Mouse (Mus musculus) limb, embryonic 10.5 days (tissue): ENCODE data around the gene Ppp6r3. TPM values are rescaled to one million over a fixed set of nuclear protein-coding genes. Genes with fewer than 3 reads are reported as not detected.

Experiments used
- DNase-seq: peaks from one replicate; pipeline ENCODE4 v3.0.0-alpha.2; 2017; ENCODE audit warnings: low spot score
- H3K27ac ChIP-seq: fragments of 300-500 bp; sonication (generic); 2 replicates; pipeline ENCODE4 v1.5.1; 2016; ENCODE audit warnings: mild to moderate bottlenecking
- H3K27me3 ChIP-seq: fragments of 300-500 bp; sonication (generic); 2 replicates; pipeline ENCODE4 v1.6.1; 2016; ENCODE audit warnings: low read depth, mild to moderate bottlenecking; ENCODE audit not compliant: poor library complexity, severe bottlenecking
- H3K36me3 ChIP-seq: fragments of 300-500 bp; sonication (generic); 2 replicates; pipeline ENCODE4 v1.6.1; 2016; ENCODE audit warnings: mild to moderate bottlenecking, moderate library complexity
- H3K4me1 ChIP-seq: fragments of 300-500 bp; sonication (generic); 2 replicates; pipeline ENCODE4 v1.6.1; 2016
- H3K4me3 ChIP-seq: fragments of 300-500 bp; sonication (generic); 2 replicates; pipeline ENCODE4 v1.5.1; 2016; ENCODE audit warnings: mild to moderate bottlenecking, moderate library complexity
- H3K9me3 ChIP-seq: fragments of 300-500 bp; sonication (generic); replicated peaks from 2 replicates; pipeline ENCODE4 v1.6.1; 2016; ENCODE audit warnings: mild to moderate bottlenecking
- WGBS: fragments of 180-500 bp; shearing (Covaris S2); methylation state at CpG from one replicate; pipeline ENCODE4 v1.1.7; 2016; 5-methylcytosine and 5-hydroxymethylcytosine counted together
- polyA plus RNA-seq: library from polyadenylated mRNA; unstranded; fragments of >200 nt; fragmentation: Nextera tagmentation; extraction: Ambion mirVana; gene quantifications from 2 replicates; pipeline ENCODE4 v1.2.1, GENCODE M21; 2016

The Ppp6r3 gene
- polyA plus RNA-seq, 1 experiment from 2014 or later = 82.4 TPM

- WGBS = 96% methylated on average over 2 of the region's 2 CpGs
- Histone ChIP-seq H3K9me3 (peaks cover 3% of the 10 kb centered on the region; the same call in 1 of the 2 replicates), H3K27ac (no peak overlapping the region), H3K27me3 (no peaks in the 10 kb centered on the region), H3K36me3 (peaks cover 64% of the 10 kb centered on the region), H3K4me1 (no peaks in the 10 kb centered on the region), H3K4me3 (no peak overlapping the region)
- no peak for DNase-seq
Measured at GRCm38 (mm10) chr19:3562298-3562697, 13.3 kb downstream of the Ppp6r3 start.

DNA sequence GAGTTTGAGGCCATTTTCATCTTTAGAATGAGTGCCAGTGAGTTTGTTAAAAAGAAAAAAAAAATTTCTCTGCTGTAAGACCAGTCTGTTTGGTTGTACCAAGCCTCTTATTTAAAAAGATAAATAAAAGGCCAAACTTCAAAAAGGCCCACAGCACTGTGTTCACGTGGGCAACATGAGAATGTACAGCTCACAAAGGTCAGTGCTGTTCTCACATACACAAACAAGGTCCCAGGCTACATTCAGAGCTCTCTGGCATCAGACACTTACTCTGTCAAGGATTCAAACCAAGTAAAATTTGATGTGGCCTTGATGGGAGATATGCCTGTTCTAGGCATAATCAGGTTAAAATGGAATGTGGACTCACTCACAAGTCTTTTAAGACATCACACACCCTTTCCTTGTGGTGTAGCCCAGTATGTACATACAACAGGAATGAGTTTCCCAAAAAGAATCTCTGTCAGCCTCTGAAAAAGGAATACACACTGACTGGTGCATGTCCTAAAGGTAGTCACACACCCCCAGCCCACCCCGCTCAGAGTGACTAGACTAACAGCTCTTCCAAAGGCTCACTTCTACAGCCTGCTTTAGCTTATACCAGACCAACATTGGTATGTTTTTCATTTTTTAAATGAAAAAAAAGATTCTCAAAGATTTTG lies 19.3 kb downstream of the Ppp6r3 start:
- Histone ChIP-seq H3K36me3 (peaks cover 24% of the 10 kb centered on the region), H3K4me3 (no peak overlapping the region), H3K27ac (no peak overlapping the region), H3K4me1 (no peaks in the 10 kb centered on the region), H3K27me3 (no peaks in the 10 kb centered on the region), H3K9me3 (peaks cover 3% of the 10 kb centered on the region; the same call in 1 of the 2 replicates)
- no peak for DNase-seq
- 94% methylated on average over 2 of the region's 2 CpGs for WGBS

DNA sequence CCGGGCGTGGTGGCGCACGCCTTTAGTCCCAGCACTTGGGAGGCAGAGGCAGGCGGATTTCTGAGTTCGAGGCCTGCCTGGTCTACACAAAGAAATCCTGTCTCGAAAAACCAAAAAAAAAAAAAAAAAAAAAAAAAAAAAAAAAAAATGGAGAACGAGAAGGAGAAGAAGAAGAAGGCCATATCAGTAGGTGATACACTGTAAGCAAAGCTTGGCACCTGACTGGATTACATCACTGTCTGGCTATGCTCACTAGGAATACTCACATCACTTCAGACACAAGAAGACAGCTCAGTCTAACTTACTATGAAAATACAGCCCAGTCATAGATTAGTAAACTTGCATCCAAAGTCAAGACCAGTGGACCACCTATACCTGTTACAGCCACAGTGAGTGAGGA lies 20.8 kb downstream of the Ppp6r3 start:
- WGBS = 90% methylated on average over 8 of the region's 8 CpGs
- no peak for DNase-seq
- no peaks in the 10 kb centered on the region for H3K27me3 ChIP-seq
- H3K27ac ChIP-seq = no peak overlapping the region
- H3K4me3 ChIP-seq = no peak overlapping the region
- peaks cover 1% of the 10 kb centered on the region; the same call in 1 of the 2 replicates for H3K9me3 ChIP-seq
- H3K36me3 ChIP-seq = peaks cover 11% of the 10 kb centered on the region
- no peaks in the 10 kb centered on the region for H3K4me1 ChIP-seq

DNA sequence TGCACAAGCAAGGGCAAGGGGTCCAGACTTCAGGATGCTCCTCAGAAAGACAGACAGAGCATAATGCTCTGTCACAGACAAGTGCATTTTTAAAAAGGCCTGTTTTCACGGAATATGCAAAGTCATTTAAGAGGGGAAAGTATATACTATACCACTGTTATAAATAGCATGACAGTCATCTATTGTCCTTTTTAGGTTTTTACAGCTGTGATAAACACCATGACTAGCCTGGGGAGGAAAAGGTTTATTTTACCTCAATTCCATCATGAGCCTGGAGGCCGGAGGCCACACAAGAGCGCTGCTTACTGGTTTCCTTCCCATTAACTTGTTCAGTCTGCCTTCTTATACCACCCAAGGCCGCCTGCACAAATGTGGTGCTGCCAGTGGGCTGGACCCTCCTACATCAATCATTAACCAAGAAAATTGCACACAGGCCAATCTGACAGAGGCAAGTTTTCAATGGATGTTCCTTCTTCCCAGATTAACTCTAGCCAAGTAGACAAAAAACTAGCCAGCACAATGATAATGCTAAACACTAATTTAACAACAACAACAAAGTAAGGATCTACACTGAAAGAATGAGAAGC lies 23.9 kb downstream of the Ppp6r3 start:
- peaks cover 14% of the 10 kb centered on the region for H3K36me3 ChIP-seq
- WGBS = 79% methylated on average over 4 of the region's 4 CpGs
- H3K4me1 ChIP-seq = no peaks in the 10 kb centered on the region
- H3K9me3 ChIP-seq = no peaks in the 10 kb centered on the region
- no peak overlapping the region for H3K27ac ChIP-seq
- DNase-seq = no peak
- no peaks in the 10 kb centered on the region for H3K27me3 ChIP-seq
- no peak overlapping the region for H3K4me3 ChIP-seq

- Histone ChIP-seq H3K27ac (no peak overlapping the region), H3K4me3 (no peak overlapping the region), H3K4me1 (no peaks in the 10 kb centered on the region), H3K9me3 (no peaks in the 10 kb centered on the region), H3K27me3 (no peaks in the 10 kb centered on the region), H3K36me3 (peaks cover 14% of the 10 kb centered on the region)
- WGBS = 88% methylated on average over 1 of the region's 1 CpGs
- DNase-seq = no peak
Measured at GRCm38 (mm10) chr19:3550101-3550500, 25.4 kb downstream of the Ppp6r3 start.

- no peaks in the 10 kb centered on the region for H3K27me3 ChIP-seq
- H3K9me3 ChIP-seq = no peaks in the 10 kb centered on the region
- H3K27ac ChIP-seq = no peak overlapping the region
- 92% methylated on average over 1 of the region's 1 CpGs for WGBS
- no peak overlapping the region for H3K4me3 ChIP-seq
- H3K4me1 ChIP-seq = no peaks in the 10 kb centered on the region
- peaks cover 14% of the 10 kb centered on the region for H3K36me3 ChIP-seq
- no peak for DNase-seq
Measured at GRCm38 (mm10) chr19:3549263-3549662, 26.3 kb downstream of the Ppp6r3 start.

GRCm38 (mm10) chr19:3548311-3548710 lies 27.2 kb downstream of the Ppp6r3 start:
- H3K4me3 ChIP-seq = no peak overlapping the region
- H3K36me3 ChIP-seq = peaks cover 21% of the 10 kb centered on the region
- no peak overlapping the region for H3K27ac ChIP-seq
- H3K27me3 ChIP-seq = no peaks in the 10 kb centered on the region
- no peaks in the 10 kb centered on the region for H3K9me3 ChIP-seq
- no peaks in the 10 kb centered on the region for H3K4me1 ChIP-seq
- 96% methylated on average over 1 of the region's 1 CpGs for WGBS
- DNase-seq = no peak

DNA sequence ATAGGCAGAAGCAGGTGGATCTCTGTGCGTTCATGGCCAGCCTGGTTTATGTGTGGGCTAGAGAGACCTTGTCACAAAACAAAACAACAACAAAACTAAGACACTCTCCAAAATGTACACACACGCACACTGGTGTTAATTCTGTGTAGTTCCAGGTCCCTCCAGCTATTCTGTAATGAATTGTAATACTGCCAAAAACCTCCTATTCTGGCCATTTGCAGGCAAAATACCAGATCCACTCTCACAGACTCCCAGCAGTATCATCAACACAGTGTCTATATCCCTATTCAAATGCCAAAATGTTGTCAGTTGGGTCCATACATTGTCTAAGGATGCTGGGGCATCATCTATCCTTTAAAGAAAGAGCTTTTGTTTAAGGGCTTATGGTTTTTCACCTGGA lies 30.6 kb downstream of the Ppp6r3 start:
- WGBS = 90% methylated on average over 2 of the region's 2 CpGs
- H3K9me3 ChIP-seq = no peaks in the 10 kb centered on the region
- H3K4me1 ChIP-seq = no peaks in the 10 kb centered on the region
- H3K36me3 ChIP-seq = peaks cover 49% of the 10 kb centered on the region
- no peak for DNase-seq
- H3K27me3 ChIP-seq = no peaks in the 10 kb centered on the region
- H3K27ac ChIP-seq = no peak overlapping the region
- no peak overlapping the region for H3K4me3 ChIP-seq

DNA sequence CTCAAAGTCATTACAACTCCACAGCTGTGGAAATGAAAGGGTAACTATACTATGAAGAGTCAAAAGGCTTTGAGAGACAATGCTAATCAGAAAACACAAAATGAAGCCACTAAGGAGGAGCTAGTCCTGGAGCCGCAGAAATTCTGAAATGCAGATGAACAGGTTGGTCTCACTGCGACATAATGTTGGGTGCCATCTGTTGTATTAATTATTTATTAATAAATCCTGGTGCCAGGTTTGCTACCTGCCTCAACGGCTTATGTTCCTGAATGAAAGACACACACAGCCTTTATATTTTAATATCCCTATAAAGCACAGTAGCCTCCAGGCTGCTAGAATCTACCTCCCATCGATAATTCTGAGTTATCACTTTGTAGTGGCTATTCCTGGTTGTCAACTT lies 33.0 kb downstream of the Ppp6r3 start:
- Histone ChIP-seq H3K27me3 (no peaks in the 10 kb centered on the region), H3K27ac (no peak overlapping the region), H3K9me3 (no peaks in the 10 kb centered on the region), H3K4me3 (no peak overlapping the region), H3K36me3 (peaks cover 67% of the 10 kb centered on the region), H3K4me1 (no peaks in the 10 kb centered on the region)
- WGBS = 95% methylated on average over 4 of the region's 4 CpGs
- DNase-seq = no peak

GRCm38 (mm10) chr19:3540997-3541396 lies 34.6 kb downstream of the Ppp6r3 start:
- DNase-seq = no peak
- H3K9me3 ChIP-seq = no peaks in the 10 kb centered on the region
- no peak overlapping the region for H3K4me3 ChIP-seq
- H3K4me1 ChIP-seq = no peaks in the 10 kb centered on the region
- WGBS = 93% methylated on average over 5 of the region's 5 CpGs
- H3K36me3 ChIP-seq = peaks cover 65% of the 10 kb centered on the region
- H3K27ac ChIP-seq = no peak overlapping the region
- H3K27me3 ChIP-seq = no peaks in the 10 kb centered on the region

GRCm38 (mm10) chr19:3540254-3540653 lies 35.3 kb downstream of the Ppp6r3 start:
- no peak for DNase-seq
- H3K27ac ChIP-seq = no peak overlapping the region
- no peaks in the 10 kb centered on the region for H3K4me1 ChIP-seq
- H3K9me3 ChIP-seq = no peaks in the 10 kb centered on the region
- H3K27me3 ChIP-seq = no peaks in the 10 kb centered on the region
- H3K36me3 ChIP-seq = peaks cover 65% of the 10 kb centered on the region
- no peak overlapping the region for H3K4me3 ChIP-seq
- WGBS = 96% methylated on average over 2 of the region's 2 CpGs

DNA sequence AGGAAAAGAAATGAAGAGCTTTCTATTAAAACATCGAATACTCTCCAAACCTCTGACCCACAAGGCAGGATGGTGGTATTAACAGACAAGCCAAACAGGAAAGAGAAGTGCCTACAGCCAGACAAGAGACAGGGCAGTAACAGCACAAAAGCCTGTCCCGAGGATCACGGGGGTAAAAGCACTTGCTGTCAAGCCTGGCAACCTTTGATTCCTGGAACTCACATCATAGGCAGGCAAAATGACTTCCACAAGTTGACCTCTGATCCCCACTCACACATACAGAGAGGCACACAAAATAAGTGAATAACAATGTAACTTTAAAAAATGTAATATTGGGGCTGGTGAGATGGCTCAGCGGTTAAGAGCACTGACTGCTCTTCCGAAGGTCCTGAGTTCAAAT lies 36.1 kb downstream of the Ppp6r3 start:
- no peak for DNase-seq
- WGBS = 98% methylated on average over 5 of the region's 5 CpGs
- Histone ChIP-seq H3K27ac (no peak overlapping the region), H3K9me3 (no peaks in the 10 kb centered on the region), H3K27me3 (no peaks in the 10 kb centered on the region), H3K36me3 (peaks cover 71% of the 10 kb centered on the region), H3K4me1 (no peaks in the 10 kb centered on the region), H3K4me3 (no peak overlapping the region)

DNA sequence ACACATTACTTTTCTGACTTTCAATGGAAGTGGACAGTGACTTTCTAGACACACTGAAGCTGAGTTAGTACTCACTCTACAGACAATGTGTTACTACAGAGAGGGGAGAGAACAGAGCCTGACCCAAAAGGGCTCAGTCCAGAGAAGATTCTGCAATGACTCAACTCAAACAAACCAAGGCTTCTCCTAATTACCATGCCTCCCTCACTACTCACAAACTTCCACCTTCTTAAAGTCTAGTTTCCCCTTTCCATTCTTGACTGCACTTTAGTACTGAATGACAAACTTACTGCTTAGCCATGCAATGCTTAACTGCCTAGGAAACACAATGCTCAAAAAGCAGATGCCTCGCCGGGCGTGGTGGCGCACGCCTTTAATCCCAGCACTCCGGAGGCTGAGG lies 37.9 kb downstream of the Ppp6r3 start:
- H3K27ac ChIP-seq = no peak overlapping the region
- no peak overlapping the region for H3K4me3 ChIP-seq
- DNase-seq = no peak
- no peaks in the 10 kb centered on the region for H3K4me1 ChIP-seq
- no peaks in the 10 kb centered on the region for H3K27me3 ChIP-seq
- H3K9me3 ChIP-seq = no peaks in the 10 kb centered on the region
- peaks cover 73% of the 10 kb centered on the region for H3K36me3 ChIP-seq
- WGBS = 98% methylated on average over 6 of the region's 6 CpGs

- Histone ChIP-seq H3K27me3 (no peaks in the 10 kb centered on the region), H3K36me3 (peaks cover 51% of the 10 kb centered on the region), H3K4me3 (no peak overlapping the region), H3K4me1 (no peaks in the 10 kb centered on the region), H3K9me3 (no peaks in the 10 kb centered on the region), H3K27ac (no peak overlapping the region)
- WGBS = 89% methylated on average over 3 of the region's 3 CpGs
- DNase-seq = no peak
Measured at GRCm38 (mm10) chr19:3534945-3535344, 40.6 kb downstream of the Ppp6r3 start.
